Mouse (Mus musculus) heart, adult 2 months (tissue): ENCODE data around the gene Birc6.

Experiments used
- CTCF ChIP-seq: fragments of 200-600 bp; IDR thresholded peaks from 2 replicates; pipeline ENCODE4 v1.8.1; 2022; ENCODE audit warnings: antibody characterized with exemption, mild to moderate bottlenecking, moderate library complexity
- POLR2A ChIP-seq: fragments of 200-500 bp; IDR thresholded peaks from 2 replicates; pipeline ENCODE4 v1.6.1; 2011; ENCODE audit warnings: mild to moderate bottlenecking, low read depth, low read length, control low read depth; ENCODE audit not compliant: insufficient read depth

- no peak for TF ChIP-seq CTCF
- no peak for TF ChIP-seq POLR2A
Observed at GRCm38 (mm10) chr17:74570585-74570984, 42.5 kb downstream of the Birc6 start.
